Comparison of ENCODE assay signal across 8 mouse cellular contexts in the genomic region with DNA sequence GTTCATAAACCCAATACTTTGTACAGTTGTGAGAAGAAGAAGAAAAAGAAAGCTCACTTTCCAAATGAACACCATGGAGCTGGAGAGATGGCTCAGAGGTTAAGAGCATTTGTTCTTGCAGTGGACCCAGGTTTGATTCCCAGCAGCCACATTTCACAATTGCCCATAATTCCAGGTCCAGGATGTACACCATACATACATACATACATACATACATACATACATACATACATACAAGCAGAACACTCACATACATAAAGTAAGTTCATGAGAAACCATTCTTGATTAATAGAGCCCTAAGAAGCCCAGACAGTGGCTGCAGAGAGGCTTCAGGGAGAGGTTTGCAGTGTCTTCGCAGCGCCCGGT. TPM values are rescaled to one million over a fixed set of nuclear protein-coding genes. Genes with fewer than 3 reads are reported as not detected.
A peak's percentile ranks its signal among the peaks of the same experiment; 100 is the strongest.
DNase-seq lines count a peak whose midpoint lies in the region; ATAC-seq and TF ChIP-seq lines count a peak whose summit lies in the region.

No protein-coding gene starts in this region.

- H3K36me3 ChIP-seq in thymus, adult 2 months (ENCODE audit: control insufficient read depth, insufficient read depth, low read length) = no peaks in the 10 kb centered on the region
- H3K36me3 ChIP-seq in liver, embryonic 14.5 days (replicated peaks; ENCODE audit: control insufficient read depth, insufficient read depth, low read depth) = no peaks in the 10 kb centered on the region

- H3K4me3 ChIP-seq in thymus, adult 2 months (ENCODE audit: control insufficient read depth, insufficient read depth, low read length) = peak overlapping the region; percentile 74
- peak overlapping the region; percentile 64 to 74 for H3K4me3 ChIP-seq in liver, embryonic 14.5 days (ENCODE audit: insufficient read depth in 1 of 2, low read depth in 2 of 2, low read length in 2 of 2)

- H3K4me2 ChIP-seq in liver, embryonic 14.5 days (ENCODE audit: low read depth) = peak overlapping the region; percentile 96

- H3K27me3 ChIP-seq in thymus, adult 2 months (ENCODE audit: control insufficient read depth, insufficient read depth, low read length) = no peaks in the 10 kb centered on the region
- no peaks in the 10 kb centered on the region for H3K27me3 ChIP-seq in liver, embryonic 14.5 days (ENCODE audit: control insufficient read depth, insufficient read depth, low read length)

- DNase-seq in embryo, embryonic 11 days = peak; percentile 7
- DNase-seq in embryo, embryonic 10.5 days (ENCODE audit: low spot score) = no peak
- DNase-seq in thymus, adult 2 months = no peak
- no peak for DNase-seq in thymus, postnatal 14 days
- DNase-seq in liver, embryonic 14.5 days (ENCODE audit: low read depth in 3 of 3, low spot score in 3 of 3) = no peak
- no peak for DNase-seq in natural killer cell, adult 2 months (ENCODE audit: low spot score in 2 of 2)
- no peak for DNase-seq in spleen, postnatal 36 days (ENCODE audit: low spot score in 2 of 2)
- no peak for DNase-seq in urinary bladder, postnatal 4 days (ENCODE audit: low spot score in 2 of 2)

- no peak for TF ChIP-seq EP300 in liver, embryonic 14.5 days (IDR thresholded peaks at IDR 0.05; ENCODE audit: low read depth)

- H3K9ac ChIP-seq in liver, embryonic 14.5 days (replicated peaks) = peak overlapping the region; percentile 82

- no peak for TF ChIP-seq POLR2A in thymus, adult 2 months (IDR thresholded peaks at IDR 0.05; ENCODE audit: control insufficient read depth, extremely low read depth, insufficient read depth, low read length, poor library complexity)

- WGBS in thymus, adult 2 months = 2% methylated on average over 3 of the region's 3 CpGs
- WGBS in liver, embryonic 14.5 days (ENCODE audit: insufficient replicate concordance) = 0% methylated on average over 3 of the region's 3 CpGs

- no peak overlapping the region for H3K27ac ChIP-seq in thymus, adult 2 months (ENCODE audit: control insufficient read depth, insufficient read depth, low read length)
- no peak overlapping the region for H3K27ac ChIP-seq in liver, embryonic 14.5 days

- no peak for TF ChIP-seq CTCF in thymus, adult 2 months (IDR thresholded peaks at IDR 0.05; ENCODE audit: borderline replicate concordance, control insufficient read depth, extremely low read depth, insufficient read depth, low read length, poor library complexity)
- no peak for TF ChIP-seq CTCF in liver, embryonic 14.5 days (IDR thresholded peaks at IDR 0.05; ENCODE audit: low read depth)

- H3K9me3 ChIP-seq in liver, embryonic 14.5 days (ENCODE audit: control insufficient read depth, low read length) = no peaks in the 10 kb centered on the region

- no peaks in the 10 kb centered on the region for H3K4me1 ChIP-seq in thymus, adult 2 months (replicated peaks; ENCODE audit: control insufficient read depth, insufficient read depth, low read length)
- H3K4me1 ChIP-seq in liver, embryonic 14.5 days (replicated peaks; ENCODE audit: control insufficient read depth in 2 of 2, insufficient read depth in 2 of 2, low read length in 1 of 2) = peaks cover 5 to 8% of the 10 kb centered on the region in 2 experiments; a peak in 3 of 4 replicates

- no peak for ATAC-seq in liver, embryonic 14.5 days (ENCODE audit: insufficient read depth)

RNA-seq across cellular contexts. Expression of a gene that starts 0.4 kb away (rescaled TPM):
- 1.2 and 1.4 TPM in 2 replicates for polyA plus RNA-seq in thymus, adult 2 months (2012; rRNA removed)
- polyA plus RNA-seq in liver, embryonic 14.5 days (2012; rRNA removed) = 0.26 and 3.3 TPM in 2 replicates
- polyA plus RNA-seq in liver, embryonic 14.5 days (2014; fragmentation: Nextera tagmentation; extraction: Ambion mirVana) = 1.9 and 3.6 TPM in 2 replicates

RNA-seq across cellular contexts. Expression of a gene that starts 13.4 kb away (rescaled TPM):
- polyA plus RNA-seq in thymus, adult 2 months (2012; rRNA removed) = 16.5 and 16.9 TPM in 2 replicates
- polyA plus RNA-seq in liver, embryonic 14.5 days (2012; rRNA removed) = 18.9 and 25.6 TPM in 2 replicates
- 25.8 and 28.3 TPM in 2 replicates for polyA plus RNA-seq in liver, embryonic 14.5 days (2014; fragmentation: Nextera tagmentation; extraction: Ambion mirVana)

RNA-seq across cellular contexts. Expression of a gene that starts 37.3 kb away (rescaled TPM):
- 0.36 and 1.3 TPM in 2 replicates for polyA plus RNA-seq in thymus, adult 2 months (2012; rRNA removed)
- 1.2 and 8.0 TPM in 2 replicates for polyA plus RNA-seq in liver, embryonic 14.5 days (2012; rRNA removed)
- 16.3 and 17.4 TPM in 2 replicates for polyA plus RNA-seq in liver, embryonic 14.5 days (2014; fragmentation: Nextera tagmentation; extraction: Ambion mirVana)

RNA-seq across cellular contexts. Expression of a gene that starts 43.2 kb away (rescaled TPM):
- polyA plus RNA-seq in thymus, adult 2 months (2012; rRNA removed) = 4.8 TPM in 2 replicates
- 2.8 TPM in 2 replicates for polyA plus RNA-seq in liver, embryonic 14.5 days (2012; rRNA removed)
- polyA plus RNA-seq in liver, embryonic 14.5 days (2014; fragmentation: Nextera tagmentation; extraction: Ambion mirVana) = 2.9 TPM in 2 replicates

RNA-seq across cellular contexts. Expression of a gene that starts 44.5 kb away (rescaled TPM):
- polyA plus RNA-seq in thymus, adult 2 months (2012; rRNA removed) = 5.5 and 9.5 TPM in 2 replicates
- 4.9 TPM in 2 replicates for polyA plus RNA-seq in liver, embryonic 14.5 days (2012; rRNA removed)
- 15.7 and 19.1 TPM in 2 replicates for polyA plus RNA-seq in liver, embryonic 14.5 days (2014; fragmentation: Nextera tagmentation; extraction: Ambion mirVana)
